Mouse (Mus musculus) forebrain, embryonic 11.5 days (tissue): ENCODE measurements around the gene Nxnl1. TPM values are rescaled to one million over a fixed set of nuclear protein-coding genes. Genes with fewer than 3 reads are reported as not detected.

Experiments
- ATAC-seq: fragments of 200-750 bp; cut with Nextera tagmentation; replicated peaks from 2 replicates; pipeline ENCODE4 v1.8.0; 2017; ENCODE audit warnings: moderate TSS enrichment; ENCODE audit not compliant: low FRiP score
- DNase-seq: peaks from one replicate; pipeline ENCODE4 v3.0.0-alpha.2; 2017; ENCODE audit warnings: low spot score
- H3K27ac ChIP-seq: fragments of 300-500 bp; sonication (generic); 2 replicates; pipeline ENCODE4 v1.5.1; 2014; ENCODE audit warnings: low read depth, low read length
- H3K27me3 ChIP-seq: fragments of 300-500 bp; sonication (generic); 2 replicates; pipeline ENCODE4 v1.6.1; 2014; ENCODE audit warnings: mild to moderate bottlenecking, low read length, mixed read lengths; ENCODE audit not compliant: control insufficient read depth, insufficient read depth
- H3K36me3 ChIP-seq: fragments of 300-500 bp; sonication (generic); 2 replicates; pipeline ENCODE4 v1.6.1; 2014; ENCODE audit warnings: mild to moderate bottlenecking, low read length, moderate library complexity, mixed read lengths; ENCODE audit not compliant: control insufficient read depth, insufficient read depth
- H3K4me1 ChIP-seq: fragments of 300-500 bp; sonication (generic); replicated peaks from 2 replicates; pipeline ENCODE4 v1.6.1; 2014; ENCODE audit warnings: low read length, mixed read lengths; ENCODE audit not compliant: control insufficient read depth, insufficient read depth
- H3K4me2 ChIP-seq: fragments of 300-500 bp; sonication (generic); 2 replicates; pipeline ENCODE4 v1.6.1; 2014; ENCODE audit warnings: low read depth, mild to moderate bottlenecking, low read length, moderate library complexity, mixed read lengths; ENCODE audit not compliant: severe bottlenecking
- H3K4me3 ChIP-seq: fragments of 300-500 bp; sonication (generic); 2 replicates; pipeline ENCODE4 v1.5.1; 2014; ENCODE audit warnings: low read depth, low read length
- H3K9ac ChIP-seq: fragments of 300-500 bp; sonication (generic); 2 replicates; pipeline ENCODE4 v1.6.1; 2014; ENCODE audit warnings: low read length
- H3K9me3 ChIP-seq: fragments of 300-500 bp; sonication (generic); 2 replicates; pipeline ENCODE4 v1.6.1; 2016; ENCODE audit warnings: low read length, mixed read lengths; ENCODE audit not compliant: control insufficient read depth
- WGBS: fragments of 180-500 bp; shearing (Covaris S2); extraction: QIAGEN DNeasy Blood & Tissue Kit; methylation state at CpG from one replicate; pipeline ENCODE4 v1.1.7; 2014; 5-methylcytosine and 5-hydroxymethylcytosine counted together
- polyA plus RNA-seq: library from polyadenylated mRNA; unstranded; fragments of >200 nt; fragmentation: Nextera tagmentation; extraction: Ambion mirVana; gene quantifications from 2 replicates; pipeline ENCODE4 v1.2.1, GENCODE M21; 2014

The Nxnl1 gene
- polyA plus RNA-seq, 1 experiment from 2014 or later = not detected

DNA sequence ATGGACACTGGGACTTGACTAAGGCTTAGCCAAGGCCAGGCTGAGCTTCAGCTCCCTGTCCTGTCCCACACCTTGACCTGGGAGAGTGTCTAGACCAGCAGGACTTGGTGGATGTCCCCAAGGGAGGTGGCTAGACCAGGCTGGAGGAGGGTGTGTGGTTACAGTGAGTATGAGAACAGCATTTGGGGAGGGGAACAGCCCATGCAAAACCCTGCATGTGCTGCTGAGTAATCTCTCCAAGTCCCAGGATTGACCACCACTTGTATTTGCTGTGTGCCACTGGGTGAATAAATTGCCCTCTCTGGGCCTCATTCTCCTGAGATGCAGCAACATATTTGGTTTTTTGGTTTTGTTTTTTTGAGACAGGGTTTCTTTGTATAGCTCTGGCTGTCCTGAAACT is 32.0 kb upstream of the Nxnl1 start:
- no peak overlapping the region for H3K4me2 ChIP-seq
- no peak overlapping the region for H3K27ac ChIP-seq
- no peak overlapping the region for H3K4me3 ChIP-seq
- peaks cover 6% of the 10 kb centered on the region for H3K4me1 ChIP-seq
- DNase-seq (no peak), ATAC-seq (no peak)
- no peaks in the 10 kb centered on the region for H3K9me3 ChIP-seq
- peaks cover 22% of the 10 kb centered on the region for H3K27me3 ChIP-seq
- no peak overlapping the region for H3K9ac ChIP-seq
- no peaks in the 10 kb centered on the region for H3K36me3 ChIP-seq

DNA sequence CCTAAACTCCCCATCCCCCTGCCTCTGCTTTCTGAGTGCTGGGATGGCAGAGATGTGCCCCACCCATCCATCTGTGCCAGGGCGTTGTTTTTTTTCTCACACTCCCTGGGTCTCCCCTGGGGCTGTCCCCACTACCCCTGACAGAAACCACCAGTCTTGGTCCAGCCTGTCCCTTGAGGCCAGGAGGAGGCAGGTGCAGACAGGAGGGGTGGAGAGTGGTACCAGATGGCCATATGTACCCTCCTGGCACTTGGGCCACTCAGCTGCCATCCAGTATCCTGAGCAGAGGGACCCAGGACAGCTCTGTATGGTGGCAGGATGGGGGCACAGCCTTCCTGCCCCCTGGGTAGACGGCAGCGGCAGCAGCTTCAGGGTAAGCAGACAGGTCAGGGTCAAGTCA is 31.1 kb upstream of the Nxnl1 start, which contains the start of gene Fam129c:
Gene Fam129c, plus strand, starts transcription at position 198 of the 400 bp plus-strand sequence.
- DNase-seq = no peak
- WGBS = 94% methylated on average over 3 of the region's 3 CpGs
- H3K9me3 ChIP-seq = no peaks in the 10 kb centered on the region
- H3K36me3 ChIP-seq = no peaks in the 10 kb centered on the region
- peaks cover 7% of the 10 kb centered on the region for H3K4me1 ChIP-seq
- no peak within 1 kb of the TSS for H3K9ac ChIP-seq
- H3K27me3 ChIP-seq = peaks cover 14% of the 10 kb centered on the region
- no peak within 1 kb of the TSS for H3K27ac ChIP-seq
- H3K4me3 ChIP-seq = no peak within 1 kb of the TSS
- no peak within 1 kb of the TSS for H3K4me2 ChIP-seq
- no peak for ATAC-seq

DNA sequence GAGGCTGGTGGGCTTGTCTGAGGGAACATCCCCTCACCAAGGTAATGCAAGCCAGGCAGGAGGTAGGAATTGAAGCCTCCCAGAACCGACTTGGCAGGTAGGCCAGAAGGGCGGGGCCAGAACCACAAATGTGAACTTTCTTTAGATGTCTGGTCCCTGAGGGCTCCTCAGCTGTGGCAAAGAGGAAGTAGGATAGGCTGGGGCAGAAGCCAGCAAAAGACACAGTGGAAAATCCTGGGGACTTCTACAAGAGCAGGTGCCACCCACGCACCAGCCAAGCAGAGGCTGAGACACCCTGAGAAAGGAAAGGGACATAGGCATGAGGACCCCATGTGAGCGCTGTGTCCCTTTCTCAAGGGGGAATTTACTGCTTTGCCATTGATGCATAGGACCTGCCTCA is 30.4 kb upstream of the Nxnl1 start:
- no peak for ATAC-seq
- Histone ChIP-seq H3K9me3 (no peaks in the 10 kb centered on the region), H3K27me3 (peaks cover 8% of the 10 kb centered on the region), H3K27ac (no peak overlapping the region), H3K36me3 (no peaks in the 10 kb centered on the region), H3K9ac (no peak overlapping the region), H3K4me2 (no peak overlapping the region), H3K4me3 (no peak overlapping the region), H3K4me1 (peaks cover 5% of the 10 kb centered on the region)
- no peak for DNase-seq
- 81% methylated on average over 4 of the region's 4 CpGs for WGBS

DNA sequence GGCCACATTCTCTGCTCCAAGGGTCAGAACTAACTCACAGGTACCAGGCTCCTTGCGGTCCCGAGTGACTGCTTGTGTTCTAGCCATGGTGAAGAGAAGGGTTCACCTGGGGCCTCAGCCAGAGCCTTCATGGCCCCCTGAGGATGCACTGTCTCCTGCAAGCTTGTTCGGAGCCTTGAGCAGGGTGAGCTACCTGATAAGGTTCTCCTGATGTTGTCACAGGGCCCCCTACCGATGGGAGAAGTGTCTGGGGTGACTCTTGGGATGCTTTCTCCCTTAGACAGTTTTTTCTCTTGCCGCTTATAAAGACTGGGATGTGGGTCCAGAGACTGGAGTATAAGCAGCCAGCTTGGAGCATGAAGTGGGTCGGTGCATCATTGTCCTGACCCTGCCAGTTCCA is 30.0 kb upstream of the Nxnl1 start:
- no peak for DNase-seq
- H3K9ac ChIP-seq = no peak overlapping the region
- no peaks in the 10 kb centered on the region for H3K9me3 ChIP-seq
- H3K4me1 ChIP-seq = peaks cover 5% of the 10 kb centered on the region
- no peak overlapping the region for H3K27ac ChIP-seq
- H3K4me3 ChIP-seq = no peak overlapping the region
- no peak overlapping the region for H3K4me2 ChIP-seq
- peaks cover 4% of the 10 kb centered on the region for H3K27me3 ChIP-seq
- 55% methylated on average over 6 of the region's 6 CpGs for WGBS
- H3K36me3 ChIP-seq = no peaks in the 10 kb centered on the region
- no peak for ATAC-seq

DNA sequence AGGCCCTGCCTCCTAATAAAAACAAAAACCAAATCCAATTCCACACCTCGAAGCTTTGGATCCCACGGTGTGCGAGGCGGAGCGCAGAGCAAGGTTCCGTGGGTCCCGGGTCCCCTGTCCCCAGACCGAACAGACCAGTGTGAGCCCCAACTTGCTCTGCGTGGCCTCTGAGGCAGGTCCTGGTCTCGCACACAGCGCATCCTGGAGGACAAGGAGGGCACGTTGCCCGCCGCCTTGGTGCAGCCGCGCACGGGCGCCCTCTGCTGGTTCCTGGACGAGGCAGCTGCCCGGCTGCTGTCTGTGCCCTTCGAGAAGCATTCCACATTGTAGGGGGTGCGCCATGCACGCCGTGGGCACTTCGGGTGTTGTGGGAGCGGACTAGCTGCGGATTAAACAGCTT is 29.5 kb upstream of the Nxnl1 start:
- peak; percentile 94 for DNase-seq
- Histone ChIP-seq H3K9ac (no peak overlapping the region), H3K4me1 (peaks cover 9% of the 10 kb centered on the region), H3K4me2 (no peak overlapping the region), H3K9me3 (no peaks in the 10 kb centered on the region), H3K27me3 (peaks cover 2% of the 10 kb centered on the region; the same call in 1 of the 2 replicates), H3K27ac (no peak overlapping the region), H3K4me3 (no peak overlapping the region), H3K36me3 (no peaks in the 10 kb centered on the region)
- ATAC-seq = peak; percentile 38
- 9% methylated on average over 27 of the region's 27 CpGs for WGBS

DNA sequence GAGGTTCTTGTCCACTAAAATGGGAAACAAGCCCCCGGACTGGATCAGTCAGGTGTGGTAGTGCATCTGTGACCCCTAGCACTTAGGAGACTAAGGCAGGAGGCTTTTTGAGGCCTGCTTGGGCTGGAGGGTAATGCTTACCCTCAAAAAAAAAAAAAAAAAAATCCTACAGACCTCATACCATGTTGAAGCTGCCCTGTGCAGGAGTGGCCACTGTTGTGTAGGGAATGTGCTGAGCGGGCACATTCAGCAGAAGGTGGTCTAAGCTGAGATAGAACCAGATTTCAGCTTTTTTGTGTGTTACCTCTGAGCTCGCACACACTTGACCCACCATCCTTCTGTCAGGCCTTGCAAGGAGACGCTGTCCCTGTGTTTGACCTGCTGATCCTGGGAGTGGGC is 27.9 kb upstream of the Nxnl1 start:
- H3K27me3 ChIP-seq = no peaks in the 10 kb centered on the region; the same call in 1 of the 2 replicates
- peaks cover 9% of the 10 kb centered on the region for H3K4me1 ChIP-seq
- H3K9ac ChIP-seq = no peak overlapping the region
- ATAC-seq (no peak), DNase-seq (no peak)
- H3K4me3 ChIP-seq = no peak overlapping the region
- H3K36me3 ChIP-seq = no peaks in the 10 kb centered on the region
- no peaks in the 10 kb centered on the region for H3K9me3 ChIP-seq
- H3K27ac ChIP-seq = no peak overlapping the region
- WGBS = 91% methylated on average over 4 of the region's 4 CpGs
- no peak overlapping the region for H3K4me2 ChIP-seq

DNA sequence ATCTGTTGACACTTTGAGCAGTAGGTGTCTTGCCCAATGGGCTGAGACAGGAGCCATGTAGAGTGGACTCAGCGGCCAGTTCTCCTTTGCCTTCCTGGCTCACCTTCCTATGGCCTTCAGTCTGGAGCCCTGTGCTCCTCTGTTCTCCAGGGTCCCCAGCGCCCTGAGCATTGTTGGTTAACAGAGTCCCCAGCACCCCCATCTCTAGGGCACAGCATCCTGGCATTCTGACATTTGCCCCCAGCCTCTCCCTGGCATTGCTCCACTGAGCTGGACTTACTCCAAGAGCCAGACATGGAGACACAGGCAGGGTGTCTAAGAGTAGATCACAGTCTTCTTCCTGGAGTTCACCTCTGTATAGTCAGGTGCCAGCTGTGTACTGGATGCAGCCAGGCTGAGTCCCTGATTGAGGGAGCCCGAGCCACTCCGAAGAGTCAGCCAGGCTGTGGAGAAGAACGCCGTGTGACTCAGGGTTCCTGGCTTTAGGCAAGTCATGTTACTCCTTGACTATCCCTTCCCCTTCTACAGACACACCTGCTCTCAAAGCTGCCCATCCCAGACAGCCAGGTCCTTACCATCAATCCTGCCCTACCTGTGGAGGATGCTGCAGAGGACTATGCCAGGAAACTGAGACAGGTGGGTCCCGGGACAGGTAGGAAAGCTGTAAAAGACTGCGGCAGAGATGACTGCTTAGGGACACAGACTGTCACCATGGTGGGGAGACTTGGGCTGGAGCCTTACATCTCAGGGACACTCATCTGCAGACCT is 27.3 kb upstream of the Nxnl1 start:
- 95% methylated on average over 8 of the region's 8 CpGs for WGBS
- Histone ChIP-seq H3K4me3 (no peak overlapping the region; the same call in 1 of the 2 replicates), H3K27ac (no peak overlapping the region), H3K36me3 (no peaks in the 10 kb centered on the region), H3K4me2 (no peak overlapping the region; the same call in 1 of the 2 replicates), H3K9ac (peak overlapping the region; percentile 96; the same call in 1 of the 2 replicates), H3K4me1 (peaks cover 9% of the 10 kb centered on the region), H3K9me3 (no peaks in the 10 kb centered on the region), H3K27me3 (no peaks in the 10 kb centered on the region; the same call in 1 of the 2 replicates)
- no peak for ATAC-seq
- peak; percentile 48 for DNase-seq

DNA sequence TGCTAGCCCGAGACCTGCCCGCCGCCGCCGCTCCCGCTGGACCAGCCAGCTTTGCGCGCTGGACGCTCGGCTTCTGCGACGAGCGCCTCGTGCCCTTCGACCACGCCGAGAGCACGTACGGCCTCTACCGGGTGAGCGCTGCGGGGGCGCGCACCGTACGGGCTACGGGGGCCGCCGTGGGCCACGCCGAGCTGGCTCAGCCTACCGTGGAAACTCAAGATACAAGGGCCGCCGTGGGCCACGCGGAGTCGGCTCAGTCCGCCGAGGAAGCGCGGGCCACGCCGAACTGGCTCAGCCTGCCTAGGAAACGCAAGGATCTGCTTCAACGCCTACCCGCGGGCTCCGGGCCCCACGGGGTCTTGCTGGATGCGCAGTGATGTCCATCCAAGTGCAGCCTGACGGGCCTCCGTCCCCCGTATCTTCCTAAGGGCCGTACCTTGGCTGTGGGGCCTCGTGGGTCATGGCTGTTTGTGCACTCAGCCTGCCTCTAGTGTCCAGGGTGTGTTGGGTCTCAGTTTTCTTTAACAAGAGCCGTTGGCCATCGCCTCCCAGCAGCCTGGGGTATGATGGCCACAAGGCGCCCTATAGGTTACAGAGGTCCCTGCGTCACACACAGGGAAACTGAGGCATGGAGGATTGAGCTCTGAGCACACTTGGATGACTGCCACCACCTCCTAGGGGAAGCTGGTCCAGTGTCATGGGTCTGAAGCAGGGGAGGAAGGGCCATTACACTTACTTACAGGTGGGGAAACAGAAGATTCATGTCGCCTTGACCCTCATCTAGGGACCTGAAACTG is 26.2 kb upstream of the Nxnl1 start:
- Histone ChIP-seq H3K4me1 (peaks cover 9% of the 10 kb centered on the region), H3K4me2 (peak overlapping the region; percentile 96), H3K27ac (peak overlapping the region; percentile 95), H3K36me3 (no peaks in the 10 kb centered on the region), H3K4me3 (peak overlapping the region; percentile 90), H3K9me3 (no peaks in the 10 kb centered on the region), H3K9ac (peak overlapping the region; percentile 96), H3K27me3 (no peaks in the 10 kb centered on the region; the same call in 1 of the 2 replicates)
- no peak for DNase-seq
- peak; percentile 68 for ATAC-seq
- WGBS = 6% methylated on average over 60 of the region's 60 CpGs
